Mouse (Mus musculus) megakaryocyte, adult 5-6 weeks (primary cell): ENCODE measurements around the gene Rabgap1l. TPM values are rescaled to one million over a fixed set of nuclear protein-coding genes. Genes with fewer than 3 reads are reported as not detected.

Source experiments
- ATAC-seq: 2 replicates; pipeline ENCODE4 v1.8.0; 2016; ENCODE audit warnings: mild to moderate bottlenecking, inconsistent platforms; ENCODE audit not compliant: poor library complexity, severe bottlenecking
- total RNA-seq, 2 experiments: library from RNA; stranded (forward) in 1 of 2; stranded (reverse) in 1 of 2; fragments of 153-499, 151-499 nt in 1 of 2; fragments of 221-1000, 200-1000 nt in 1 of 2; gene quantifications; 2 replicates each; pipeline versions ENCODE4 v1.2.3 to v1.2.4; 2015 to 2017

The Rabgap1l gene
- total RNA-seq, 2 experiments from 2014 or later: 60.8 to 99.5 TPM

DNA sequence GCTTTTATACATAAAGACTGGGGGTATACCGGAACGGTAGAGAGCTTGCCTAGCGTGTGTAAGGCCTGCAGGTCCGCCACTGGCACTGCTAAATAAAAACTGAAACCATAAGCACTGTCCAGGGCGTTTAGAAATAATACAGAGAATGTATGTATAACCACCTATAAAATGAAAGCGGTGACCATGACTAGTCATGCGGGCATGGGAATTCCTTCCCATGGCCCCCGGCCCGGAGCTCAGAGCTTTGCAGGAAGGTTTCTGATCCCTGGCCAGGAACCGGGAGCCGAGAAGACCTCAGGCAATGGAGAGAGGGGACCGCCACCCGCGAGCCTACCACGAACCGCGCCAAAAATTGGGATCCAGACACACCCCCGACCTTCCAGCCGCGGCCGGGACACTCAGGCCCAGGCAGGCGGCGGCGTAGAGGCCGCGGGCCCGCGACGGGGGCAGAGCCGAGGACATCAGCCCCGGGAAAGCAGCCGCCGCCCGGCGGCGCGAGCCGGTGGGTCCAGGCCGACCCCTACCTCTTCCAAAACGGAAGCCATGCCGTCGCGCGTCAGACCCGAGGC lies 580.8 kb downstream of the Rabgap1l start:
- ATAC-seq: peak; percentile 7

DNA sequence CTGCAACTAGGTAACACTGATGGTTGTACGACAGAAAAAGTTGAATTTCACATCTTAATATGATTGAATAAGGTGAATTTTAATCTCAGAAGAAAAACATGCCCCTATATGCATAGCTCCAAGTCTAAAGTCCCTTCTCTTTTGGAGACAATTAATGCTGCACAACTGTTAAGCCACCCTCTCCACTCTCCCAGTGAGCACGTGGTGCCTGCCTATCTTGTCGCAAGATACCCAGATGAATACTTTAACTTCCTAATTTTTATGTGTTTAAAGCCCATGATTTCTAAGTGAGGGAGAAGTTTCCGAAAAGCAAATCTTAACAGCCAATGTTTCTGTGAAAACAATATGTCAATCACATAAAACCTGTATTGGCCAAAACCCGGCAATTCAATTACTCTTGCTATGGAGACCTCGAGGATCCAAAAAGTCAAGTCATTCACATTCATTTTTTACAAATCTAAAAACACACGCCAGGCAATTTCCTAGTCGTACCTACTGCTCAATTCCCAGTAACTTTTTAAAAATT lies 581.4 kb downstream of the Rabgap1l start:
- ATAC-seq: 0 out of 2 replicates have a peak, but pooled peaks have one; percentile 12

DNA sequence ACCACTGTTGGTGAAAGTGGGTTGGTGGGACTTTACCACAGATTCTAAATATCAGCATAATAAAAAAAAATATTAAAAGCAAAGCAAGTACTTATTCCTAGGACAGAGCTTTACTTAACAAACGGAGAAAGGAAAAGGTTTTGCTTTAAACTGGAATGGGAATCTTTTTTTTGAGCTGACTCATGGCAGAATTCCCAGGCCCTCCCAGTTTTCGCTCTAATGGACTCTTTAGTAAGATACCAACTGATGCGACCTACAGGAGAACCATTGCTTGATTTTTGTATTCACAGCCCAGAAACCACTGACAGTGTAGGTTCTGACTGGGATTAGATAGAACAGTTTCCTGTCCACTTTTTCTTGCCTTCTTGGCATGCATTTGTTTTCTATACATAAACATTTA lies 582.4 kb downstream of the Rabgap1l start:
- ATAC-seq: no peak

GRCm38 (mm10) chr1:160209844-160210243 lies 583.2 kb downstream of the Rabgap1l start:
- ATAC-seq: no peak

GRCm38 (mm10) chr1:160205486-160205885 lies 587.5 kb downstream of the Rabgap1l start:
- no peak for ATAC-seq

- peak; percentile 32 for ATAC-seq
Observed at GRCm38 (mm10) chr1:160195337-160195663, 597.7 kb downstream of the Rabgap1l start.

GRCm38 (mm10) chr1:160194529-160195336 lies 598.3 kb downstream of the Rabgap1l start, which contains the start of gene Mrps14:
Gene Mrps14 (plus strand): TSS chr1:160195215.
- peak; percentile 95 for ATAC-seq

DNA sequence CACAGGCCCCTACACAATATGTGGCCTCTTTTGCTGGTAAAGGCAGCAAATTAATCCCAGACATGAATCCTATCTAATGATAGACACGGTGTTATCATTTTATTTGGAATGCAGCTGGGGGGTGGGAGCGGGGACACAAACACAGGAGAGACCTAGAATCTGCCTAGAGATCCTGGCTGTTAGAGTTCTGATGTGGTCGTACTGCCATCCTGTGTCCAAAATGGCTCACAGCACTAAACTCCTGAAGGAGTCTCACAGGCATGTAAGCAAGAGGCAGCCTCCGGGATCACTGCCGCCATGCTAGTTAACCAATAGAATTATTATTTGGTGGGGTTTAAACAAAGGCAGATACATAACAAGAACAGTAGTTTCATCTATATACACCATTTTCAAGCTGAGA lies 608.5 kb downstream of the Rabgap1l start:
- no peak for ATAC-seq

GRCm38 (mm10) chr1:160181216-160181615 lies 611.8 kb downstream of the Rabgap1l start:
- no peak for ATAC-seq

DNA sequence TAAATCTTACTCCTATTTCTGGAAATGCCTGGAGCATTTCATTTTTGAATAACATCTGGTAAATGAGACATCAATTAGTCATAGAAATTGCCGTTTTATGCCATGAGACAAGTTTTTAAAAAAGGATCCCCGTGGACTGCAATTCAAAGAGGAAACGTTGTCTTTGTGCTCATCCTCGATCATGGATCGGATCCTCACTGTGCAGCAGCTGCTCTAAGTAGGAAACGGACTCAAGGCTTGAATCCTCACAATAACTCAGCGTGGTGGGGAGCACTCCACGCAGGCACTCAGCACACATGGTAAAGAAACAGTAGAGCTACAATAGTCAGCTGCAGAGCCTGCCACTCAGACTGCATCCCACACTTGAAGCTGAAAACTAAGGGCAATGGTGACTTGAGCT lies 616.1 kb downstream of the Rabgap1l start:
- ATAC-seq: no peak

Other genes starting within 250 kb of the Rabgap1l start
- gene Rc3h1, start 113.2 kb upstream of the Rabgap1l start, total RNA-seq (2015): 28.8 and 33.1 TPM in 2 replicates
- gene Rc3h1, start 113.2 kb upstream of the Rabgap1l start, total RNA-seq (2017): 15.3 and 17.4 TPM in 2 replicates
- 0.16 and 1.1 TPM in 2 replicates for gene Serpinc1, start 185.4 kb upstream of the Rabgap1l start, total RNA-seq (2015)
- 0.61 and 1.4 TPM in 2 replicates for gene Serpinc1, start 185.4 kb upstream of the Rabgap1l start, total RNA-seq (2017)
- gene Zbtb37, start 241.6 kb upstream of the Rabgap1l start, total RNA-seq (2015): 5.2 and 5.8 TPM in 2 replicates
- 7.0 TPM in 2 replicates for gene Zbtb37, start 241.6 kb upstream of the Rabgap1l start, total RNA-seq (2017)